Mouse (Mus musculus): Measurements from ENCODE around the gene Kdelc1.

Kdelc1 gene

DNA sequence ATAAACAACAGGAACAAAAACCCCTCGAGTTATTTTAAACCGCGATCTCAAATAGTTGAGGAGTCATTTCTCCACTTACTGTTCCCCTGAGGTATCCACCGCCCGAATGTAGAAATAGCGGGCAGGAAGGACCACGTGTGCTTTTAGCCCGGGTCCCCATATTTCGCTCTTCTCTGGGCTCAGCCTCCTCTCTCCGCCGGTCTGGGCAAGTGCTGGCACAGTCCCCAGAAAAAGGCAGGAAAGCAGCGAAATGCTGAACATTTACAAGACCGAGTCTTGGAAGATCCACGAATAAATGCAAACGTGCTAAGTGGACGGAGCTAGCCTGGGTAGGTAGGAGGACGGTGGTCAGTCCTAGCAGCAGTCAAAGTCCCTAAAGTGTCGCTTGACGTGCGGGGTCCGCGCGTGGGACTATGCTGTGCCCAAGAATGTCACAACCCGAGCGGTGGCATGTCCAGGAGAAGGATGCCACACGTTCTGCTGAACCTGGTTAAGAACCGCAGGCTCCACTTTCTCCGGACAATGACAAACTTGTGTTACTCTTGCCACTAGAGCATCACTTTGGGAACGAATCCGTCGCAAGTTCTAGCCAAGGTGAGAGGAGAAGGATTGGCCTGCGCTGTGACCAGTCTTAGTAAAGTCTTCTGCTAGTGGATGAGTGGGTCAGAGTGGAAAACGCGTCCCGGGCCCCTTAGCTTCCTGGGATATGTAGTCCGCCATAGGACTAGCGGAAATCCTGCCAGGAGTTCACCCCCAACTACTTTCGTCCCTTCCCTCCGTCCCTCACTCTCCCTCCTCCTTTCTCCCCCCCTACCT lies at the start of gene Kdelc1, which contains the start of gene Bivm:
TSS of gene Kdelc1 (minus strand) at position 570 of the 816 bp plus-strand sequence.
TSS of gene Bivm (plus strand) at position 719 of the 816 bp plus-strand sequence.
- DNase-seq = peak; percentile 86 to 87

DNA sequence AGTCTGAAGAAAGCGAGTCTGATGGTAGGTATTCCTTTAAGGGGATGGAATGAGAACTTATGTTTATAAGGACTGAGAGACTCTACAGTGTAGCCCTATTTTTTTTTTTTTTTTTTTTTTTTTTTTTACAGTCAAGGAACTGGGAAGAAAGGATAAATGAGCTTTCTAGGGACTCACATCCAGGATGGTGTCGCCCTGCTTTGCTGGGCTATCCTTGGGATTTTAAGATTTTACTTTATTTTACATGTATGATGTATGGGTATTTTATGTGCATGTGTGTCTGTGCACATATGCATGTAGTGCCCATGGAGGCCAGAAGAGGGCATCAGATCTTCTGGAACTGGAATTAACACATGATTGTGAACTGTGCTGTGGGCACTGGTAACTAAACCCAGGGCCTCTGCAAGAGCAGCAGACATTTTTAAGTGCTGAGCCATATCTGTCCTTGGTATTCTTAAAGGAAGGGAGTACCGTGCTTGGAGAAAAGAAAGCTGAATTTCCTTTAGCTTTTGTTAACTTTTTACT lies 49.3 kb upstream of the Kdelc1 start:
- no peak for DNase-seq

DNA sequence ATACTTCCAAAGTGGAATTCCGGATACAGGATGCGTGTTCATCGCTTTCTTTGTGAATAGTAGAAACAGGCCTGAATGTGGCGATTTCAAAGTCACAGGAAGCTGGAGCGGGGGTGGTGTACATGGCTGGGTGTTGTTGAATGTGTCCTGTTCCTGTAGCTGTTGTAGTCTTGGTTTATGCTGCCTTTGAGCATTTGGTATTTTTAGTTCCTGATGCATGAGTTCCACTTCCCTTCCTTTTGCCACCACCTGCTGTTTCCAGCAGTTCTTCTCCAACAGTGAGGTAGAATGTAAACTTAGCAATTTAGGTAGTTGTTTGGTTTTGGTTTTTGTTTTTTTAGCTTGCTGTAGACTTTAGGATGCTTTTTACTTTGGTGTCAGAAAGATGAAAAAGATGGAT lies 43.8 kb upstream of the Kdelc1 start:
- DNase-seq = no peak

DNA sequence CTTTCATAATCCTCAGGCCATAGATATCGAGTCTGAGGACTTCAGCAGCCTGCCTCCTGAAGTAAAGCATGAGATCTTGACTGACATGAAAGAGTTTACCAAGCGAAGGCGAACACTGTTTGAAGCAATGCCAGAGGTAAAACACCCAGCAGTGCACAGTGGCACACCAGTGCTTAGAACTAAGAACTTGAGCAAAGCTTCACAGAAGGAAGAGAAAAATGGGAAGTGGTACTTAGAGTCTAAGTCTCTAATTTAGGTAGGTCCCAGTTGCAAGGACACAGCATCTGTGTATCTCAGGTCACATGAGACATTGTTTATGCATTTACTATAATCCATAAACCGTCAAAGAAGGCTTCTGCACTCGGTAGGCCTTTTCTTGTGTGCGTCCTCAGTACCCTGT lies 43.2 kb upstream of the Kdelc1 start:
- no peak for DNase-seq

DNA sequence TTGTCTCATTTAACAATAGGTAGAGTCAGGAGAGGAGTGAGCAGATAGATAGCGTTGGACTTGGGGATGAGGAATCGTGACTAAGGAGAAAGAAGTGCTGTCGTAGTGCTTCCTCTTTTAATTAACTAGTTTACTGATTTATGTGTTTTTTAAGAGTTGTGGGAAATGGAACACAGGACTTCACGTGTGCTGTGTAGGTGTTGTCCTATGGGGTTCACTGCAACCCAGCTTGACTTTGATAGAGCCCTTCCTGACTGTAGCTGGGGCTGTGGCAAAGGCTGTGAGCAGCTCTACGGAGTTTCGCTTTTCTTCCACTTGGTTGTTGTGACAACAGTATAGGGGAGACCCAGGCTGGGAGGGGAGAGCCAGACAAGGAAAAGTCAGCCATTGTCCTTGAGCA lies 39.7 kb upstream of the Kdelc1 start:
- DNase-seq = no peak

DNA sequence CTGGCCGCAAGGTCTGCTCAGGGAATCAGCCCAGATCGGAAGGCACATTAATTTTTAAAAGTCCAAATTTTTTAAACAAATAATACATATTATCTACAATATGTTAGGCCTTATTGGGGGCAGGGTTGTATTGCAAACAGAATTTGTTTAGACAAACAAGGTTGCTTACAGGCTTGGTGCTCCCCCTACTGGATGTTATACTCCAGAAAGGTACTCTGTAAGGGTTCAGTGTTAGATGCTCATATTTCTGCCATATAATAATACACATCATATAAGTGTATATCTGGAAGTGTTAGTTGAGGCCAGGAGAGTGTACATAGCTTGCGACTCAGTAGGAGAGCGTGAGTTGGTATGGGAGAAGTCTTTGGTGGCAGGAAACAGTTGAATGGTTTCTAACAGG lies 36.7 kb upstream of the Kdelc1 start:
- DNase-seq = no peak

DNA sequence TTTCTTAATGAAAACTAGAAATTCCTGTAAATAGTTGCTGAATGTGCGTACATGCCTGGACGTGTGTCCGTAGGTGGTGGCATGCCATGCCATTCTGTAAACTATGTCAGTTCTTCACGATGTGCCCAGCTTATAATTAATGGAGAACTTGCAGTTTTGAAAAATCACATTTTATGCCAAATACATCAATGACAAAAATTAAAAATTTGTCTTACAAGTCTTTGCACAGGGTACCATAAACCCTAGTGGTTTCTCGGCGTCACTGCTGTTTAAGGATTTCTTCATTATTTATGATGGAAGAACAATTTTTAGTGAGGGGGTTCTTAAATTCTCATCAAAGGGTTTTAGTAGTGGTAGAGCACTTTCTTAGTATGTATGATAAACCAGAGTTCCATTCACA lies 30.1 kb upstream of the Kdelc1 start:
- DNase-seq = no peak

DNA sequence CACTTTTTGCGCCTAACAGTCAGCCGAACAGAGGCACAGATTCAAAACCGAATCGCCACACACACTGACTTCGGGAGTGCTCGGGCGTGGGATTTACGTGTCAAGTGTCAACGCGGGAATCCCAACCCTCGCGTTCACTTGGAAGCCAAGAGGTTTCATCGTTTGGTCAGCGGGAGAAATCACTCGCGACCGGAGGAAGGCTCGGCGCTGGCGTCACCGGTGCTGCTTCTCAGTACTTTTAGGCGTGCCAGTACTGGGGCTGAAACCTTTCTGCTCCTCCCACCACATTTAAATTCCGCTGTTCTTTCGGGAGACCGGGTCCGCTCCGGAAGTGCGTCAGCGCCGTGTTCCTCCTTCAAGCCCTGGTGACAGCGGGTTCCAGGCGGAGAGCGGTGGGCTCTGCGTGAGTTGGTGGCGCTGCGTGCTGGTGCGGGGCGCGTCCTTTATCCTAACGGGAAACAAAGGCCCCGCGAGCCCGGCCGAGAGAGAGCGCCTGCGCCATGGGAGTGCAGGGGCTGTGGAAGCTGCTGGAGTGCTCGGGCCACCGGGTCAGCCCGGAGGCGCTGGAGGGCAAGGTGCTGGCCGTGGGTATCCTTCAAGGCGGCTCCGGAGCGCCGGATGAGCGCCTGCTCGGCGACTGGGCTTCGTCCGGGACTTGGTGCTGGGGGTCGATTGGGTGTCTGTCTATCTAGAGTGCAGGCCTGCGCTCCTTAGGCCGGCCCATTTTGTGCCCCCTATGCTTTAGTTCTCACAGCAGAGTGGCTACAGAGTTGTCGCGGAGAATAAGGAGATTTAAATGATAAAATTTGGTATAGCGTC lies 29.2 kb upstream of the Kdelc1 start, which contains the start of gene Ercc5:
TSS of gene Ercc5 (plus strand) at position 182 of the 819 bp plus-strand sequence.
- peak; percentile 78 to 81 for DNase-seq

DNA sequence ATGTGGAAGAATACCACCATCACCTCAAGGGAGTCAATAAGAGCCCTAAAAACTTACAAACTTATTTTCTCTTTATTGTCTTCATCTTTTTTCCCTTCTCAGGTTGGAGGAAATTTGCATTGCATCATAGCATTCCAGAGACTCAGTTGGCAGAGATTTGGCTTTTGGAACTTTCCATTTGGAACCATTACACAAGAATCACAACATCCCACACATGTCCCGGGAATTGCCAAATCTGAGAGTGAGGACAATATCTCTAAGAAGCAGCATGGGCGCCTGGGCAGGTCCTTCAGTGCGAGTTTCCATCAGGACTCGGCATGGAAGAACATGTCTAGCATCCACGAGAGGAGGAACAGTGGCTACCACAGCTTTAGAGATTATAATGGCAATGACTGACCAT lies 24.1 kb upstream of the Kdelc1 start:
- DNase-seq = no peak

GRCm38 (mm10) chr1:44140232-44140631 lies 21.6 kb upstream of the Kdelc1 start:
- no peak for DNase-seq

GRCm38 (mm10) chr1:44129929-44130581 lies 11.4 kb upstream of the Kdelc1 start:
- no peak for DNase-seq

GRCm38 (mm10) chr1:44125590-44125989 lies 7.0 kb upstream of the Kdelc1 start:
- DNase-seq = no peak

- DNase-seq = no peak
Observed at GRCm38 (mm10) chr1:44122256-44122655, 3.6 kb upstream of the Kdelc1 start.

- no peak for DNase-seq
Observed at GRCm38 (mm10) chr1:44120074-44120406, 1.4 kb upstream of the Kdelc1 start.

DNA sequence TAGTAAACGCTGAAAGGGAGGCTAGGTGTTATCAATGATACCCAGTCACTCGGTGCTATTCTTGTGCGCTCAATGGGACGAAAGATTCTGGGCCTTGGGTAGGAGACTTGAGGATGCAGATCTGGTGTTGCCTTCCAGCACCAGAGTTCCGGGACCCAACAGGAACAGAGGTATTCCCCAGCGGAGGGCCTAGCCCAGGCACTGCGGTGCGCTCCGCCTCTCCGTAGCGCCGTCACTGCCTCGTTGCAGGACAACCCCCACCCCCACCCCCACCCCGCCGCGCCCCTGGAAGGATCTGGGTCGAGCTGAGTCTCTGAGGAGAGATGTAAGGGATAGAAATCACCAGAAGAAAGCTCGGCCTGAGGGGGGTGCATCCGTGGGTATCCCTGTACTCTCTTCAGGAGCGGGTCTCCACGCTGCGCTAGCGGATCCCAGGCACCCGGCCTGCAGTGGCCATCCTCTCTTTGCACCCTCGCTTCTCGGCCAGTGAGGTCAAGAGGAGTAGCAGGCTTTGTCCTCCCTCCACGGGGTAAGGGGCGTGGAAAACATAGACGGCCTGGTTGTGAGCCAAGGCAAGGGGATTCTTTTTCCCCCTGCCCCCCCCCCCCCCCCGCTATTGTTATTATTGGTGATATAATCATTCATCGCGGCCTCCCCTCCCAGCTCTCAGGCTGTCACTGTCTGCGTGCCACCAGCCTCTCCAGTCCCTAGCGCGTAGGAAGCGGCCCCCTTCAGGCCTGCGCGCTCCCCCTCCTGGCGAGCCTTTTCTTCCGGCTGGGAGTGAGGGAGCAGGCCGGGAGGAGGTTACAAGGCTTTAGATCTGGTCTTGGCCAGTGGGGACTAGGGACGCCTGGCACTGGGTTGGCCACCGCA lies 829 bp upstream of the Kdelc1 start:
- DNase-seq = peak; percentile 74 to 79

DNA sequence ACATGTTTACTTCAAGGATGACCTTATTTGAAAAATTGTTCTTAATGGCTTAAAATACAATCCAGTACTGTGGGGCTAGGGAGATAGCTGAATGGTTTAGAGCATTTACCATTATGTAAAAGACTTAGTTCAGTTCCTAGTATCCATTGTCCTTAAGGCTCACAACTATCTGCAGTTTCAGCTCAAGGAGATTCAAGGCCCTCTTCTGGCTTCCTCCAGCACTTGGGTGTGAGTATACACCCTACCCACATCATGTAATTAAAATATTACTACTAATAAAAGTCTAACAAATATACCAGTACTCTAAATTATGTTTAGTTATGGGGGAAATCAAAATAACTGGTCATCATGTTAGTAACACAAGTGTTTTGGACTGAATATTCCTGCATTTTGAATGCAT lies 1.0 kb downstream of the Kdelc1 start:
- DNase-seq = no peak

GRCm38 (mm10) chr1:44102939-44103338 lies 15.7 kb downstream of the Kdelc1 start:
- DNase-seq = no peak

- DNase-seq = peak; percentile 89 to 93
Observed at GRCm38 (mm10) chr1:44102259-44102717, 16.3 kb downstream of the Kdelc1 start, which contains the start of gene Tex30. Tex30 (minus strand) TSS chr1:44102441.

GRCm38 (mm10) chr1:44101448-44102225 lies 17.0 kb downstream of the Kdelc1 start:
- DNase-seq = peak; percentile 5 to 20

- peak in 1 of 2 experiments; percentile 21 for DNase-seq
Observed at GRCm38 (mm10) chr1:44064625-44065024, 54.0 kb downstream of the Kdelc1 start.

- DNase-seq = no peak
Observed at GRCm38 (mm10) chr1:44063439-44063838, 55.2 kb downstream of the Kdelc1 start.

All from cerebellum, postnatal 36 days (tissue).